Mouse (Mus musculus) MEL (cell line): ENCODE measurements around the gene Fam13c. TPM values are rescaled to one million over a fixed set of nuclear protein-coding genes. Genes with fewer than 3 reads are reported as not detected.

Source experiments
- DNase-seq: peaks from one replicate; pipeline ENCODE4 v3.0.0; 2011; ENCODE audit warnings: low read depth, low spot score
- H3K27ac ChIP-seq: 2 replicates; pipeline ENCODE4 v1.5.1; 2012; ENCODE audit warnings: low read depth, mild to moderate bottlenecking, control low read depth, low read length, moderate library complexity; ENCODE audit not compliant: control insufficient read depth
- H3K27me3 ChIP-seq, 2 experiments: fragments of 150-350 bp in 1 of 2; sonication (generic) in 1 of 2; 2 replicates each; pipeline ENCODE4 v1.6.1; 2012; ENCODE audit warnings: low read length in 2 of 2, mild to moderate bottlenecking in 2 of 2, improper control_type of control experiment in 1 of 2, moderate library complexity in 1 of 2; ENCODE audit not compliant: insufficient read depth in 2 of 2, control insufficient read depth in 1 of 2
- H3K36me3 ChIP-seq, 2 experiments: 2 replicates each; pipeline ENCODE4 v1.6.1; 2012 to 2014; ENCODE audit warnings: low read length in 2 of 2, improper control_type of control experiment in 1 of 2, inconsistent platforms in 1 of 2, mild to moderate bottlenecking in 1 of 2; ENCODE audit not compliant: insufficient read depth in 2 of 2, control insufficient read depth in 1 of 2
- H3K4me1 ChIP-seq, 2 experiments: fragments of 150-350 bp in 1 of 2; sonication (generic) in 1 of 2; 2 replicates each; pipeline ENCODE4 v1.6.1; 2012; ENCODE audit warnings: low read length in 2 of 2, improper control_type of control experiment in 1 of 2, mild to moderate bottlenecking in 1 of 2; ENCODE audit not compliant: insufficient read depth in 2 of 2, control insufficient read depth in 1 of 2
- H3K4me3 ChIP-seq, 2 experiments: fragments of 150-350 bp in 1 of 2; sonication (generic) in 1 of 2; 2 replicates each; pipeline ENCODE4 v1.5.1; 2012; ENCODE audit warnings: low read depth in 2 of 2, low read length in 2 of 2, mild to moderate bottlenecking in 2 of 2, moderate library complexity in 2 of 2, control low read depth in 1 of 2, improper control_type of control experiment in 1 of 2; ENCODE audit not compliant: control insufficient read depth in 1 of 2, insufficient read depth in 1 of 2
- H3K79me2 ChIP-seq: 2 replicates; pipeline ENCODE4 v1.6.1; 2012; ENCODE audit warnings: mild to moderate bottlenecking, low read length, moderate library complexity; ENCODE audit not compliant: control insufficient read depth, poor library complexity, insufficient read depth
- H3K9ac ChIP-seq: 2 replicates; pipeline ENCODE4 v1.6.1; 2012; ENCODE audit warnings: low read depth, mild to moderate bottlenecking, control low read depth, low read length, moderate library complexity; ENCODE audit not compliant: control insufficient read depth, poor library complexity, severe bottlenecking
- H3K9me3 ChIP-seq: fragments of 150-350 bp; sonication (generic); replicated peaks from 2 replicates; pipeline ENCODE4 v1.6.1; 2012; ENCODE audit warnings: mild to moderate bottlenecking, low read length, improper control_type of control experiment, moderate library complexity; ENCODE audit not compliant: insufficient read depth
- CHD1 ChIP-seq: IDR thresholded peaks from 2 replicates; pipeline ENCODE4 v1.6.1; 2012; ENCODE audit warnings: low read depth, mild to moderate bottlenecking, inconsistent platforms, low read length, improper control_type of control experiment
- CHD2 ChIP-seq: IDR thresholded peaks from 2 replicates; pipeline ENCODE4 v1.6.1; 2011; ENCODE audit warnings: low read length, improper control_type of control experiment
- E2F4 ChIP-seq: IDR thresholded peaks from 2 replicates; pipeline ENCODE4 v1.6.1; 2011; ENCODE audit warnings: low read depth, low read length, improper control_type of control experiment, borderline replicate concordance
- EP300 ChIP-seq, 2 experiments: IDR thresholded peaks; 2 replicates each; pipeline ENCODE4 v1.6.1; 2011; ENCODE audit warnings: improper control_type of control experiment in 2 of 2, low read length in 2 of 2, low read depth in 1 of 2, mild to moderate bottlenecking in 1 of 2
- ETS1 ChIP-seq: IDR thresholded peaks from 2 replicates; pipeline ENCODE4 v1.6.1; 2012; ENCODE audit warnings: low read depth, mild to moderate bottlenecking, inconsistent platforms, low read length, improper control_type of control experiment, moderate library complexity
- GABPA ChIP-seq: IDR thresholded peaks from 2 replicates; pipeline ENCODE4 v1.6.1; 2012; ENCODE audit warnings: low read depth, mild to moderate bottlenecking, inconsistent platforms, low read length, improper control_type of control experiment, moderate library complexity
- GATA1 ChIP-seq: IDR thresholded peaks from 2 replicates; pipeline ENCODE4 v1.6.1; 2011; ENCODE audit warnings: low read depth, low read length, improper control_type of control experiment
- HCFC1 ChIP-seq: IDR thresholded peaks from 2 replicates; pipeline ENCODE4 v1.6.1; 2012; ENCODE audit warnings: low read depth, mild to moderate bottlenecking, inconsistent platforms, low read length, improper control_type of control experiment, moderate library complexity
- JUND ChIP-seq: IDR thresholded peaks from 2 replicates; pipeline ENCODE4 v1.6.1; 2011; ENCODE audit warnings: low read depth, mild to moderate bottlenecking, improper control_type of control experiment, low read length
- MEF2A ChIP-seq: IDR thresholded peaks from 2 replicates; pipeline ENCODE4 v1.6.1; 2014; ENCODE audit warnings: low read depth, mild to moderate bottlenecking, inconsistent platforms, low read length, improper control_type of control experiment; ENCODE audit not compliant: poor library complexity, insufficient replicate concordance, severe bottlenecking; ENCODE audit errors: extremely low read depth
- MXI1 ChIP-seq: IDR thresholded peaks from 2 replicates; pipeline ENCODE4 v1.6.1; 2011; ENCODE audit warnings: mild to moderate bottlenecking, low read depth, low read length, improper control_type of control experiment
- NELFE ChIP-seq: IDR thresholded peaks from 2 replicates; pipeline ENCODE4 v1.6.1; 2011; ENCODE audit warnings: low read depth, low read length, improper control_type of control experiment
- NRF1 ChIP-seq: IDR thresholded peaks from 2 replicates; pipeline ENCODE4 v1.6.1; 2014; ENCODE audit warnings: low read depth, mild to moderate bottlenecking, inconsistent platforms, low read length, improper control_type of control experiment, moderate library complexity; ENCODE audit not compliant: poor library complexity, insufficient read depth, severe bottlenecking
- POLR2AphosphoS2 ChIP-seq: IDR thresholded peaks from 2 replicates; pipeline ENCODE4 v1.6.1; 2011; ENCODE audit warnings: low read length, improper control_type of control experiment
- POLR2AphosphoS5 ChIP-seq: IDR thresholded peaks from 2 replicates; pipeline ENCODE4 v1.6.1; 2012; ENCODE audit warnings: low read depth, borderline replicate concordance, mild to moderate bottlenecking, inconsistent platforms, low read length, moderate library complexity, mixed read lengths
- RAD21 ChIP-seq: IDR thresholded peaks from 2 replicates; pipeline ENCODE4 v1.6.1; 2011; ENCODE audit warnings: mild to moderate bottlenecking, low read depth, low read length, improper control_type of control experiment
- SIN3A ChIP-seq: IDR thresholded peaks from 2 replicates; pipeline ENCODE4 v1.6.1; 2012; ENCODE audit warnings: low read length, improper control_type of control experiment, inconsistent platforms
- SMC3 ChIP-seq: IDR thresholded peaks from 2 replicates; pipeline ENCODE4 v1.6.1; 2011; ENCODE audit warnings: low read depth, low read length, improper control_type of control experiment
- USF1 ChIP-seq: IDR thresholded peaks from 2 replicates; pipeline ENCODE4 v1.6.1; 2014; ENCODE audit warnings: low read depth, mild to moderate bottlenecking, inconsistent platforms, low read length, improper control_type of control experiment, moderate library complexity
- USF2 ChIP-seq, 2 experiments: IDR thresholded peaks; 2 replicates each; pipeline ENCODE4 v1.6.1; 2011 to 2012; ENCODE audit warnings: improper control_type of control experiment in 2 of 2, low read length in 2 of 2, borderline replicate concordance in 1 of 2, inconsistent platforms in 1 of 2, low read depth in 1 of 2, mild to moderate bottlenecking in 1 of 2; ENCODE audit not compliant: insufficient read depth in 1 of 2
- ZC3H11A ChIP-seq: IDR thresholded peaks from 2 replicates; pipeline ENCODE4 v1.6.1; 2012; ENCODE audit warnings: low read depth, mild to moderate bottlenecking, inconsistent platforms, low read length, improper control_type of control experiment
- ZKSCAN1 ChIP-seq: IDR thresholded peaks from 2 replicates; pipeline ENCODE4 v1.6.1; 2012; ENCODE audit warnings: low read depth, mild to moderate bottlenecking, inconsistent platforms, low read length, improper control_type of control experiment, moderate library complexity
- ZMIZ1 ChIP-seq: IDR thresholded peaks from 2 replicates; pipeline ENCODE4 v1.6.1; 2012; ENCODE audit warnings: low read depth, mild to moderate bottlenecking, inconsistent platforms, low read length, improper control_type of control experiment, moderate library complexity
- polyA plus RNA-seq, 2 experiments: library from polyadenylated mRNA; stranded (reverse) in 1 of 2; unstranded in 1 of 2; fragments of >175 nt in 1 of 2; fragments of >200 nt in 1 of 2; gene quantifications; 2 replicates each; pipeline versions ENCODE4 v1.2.1 to v1.2.4; 2012; ENCODE audit warnings: low replicate concordance in 2 of 2, low read depth in 1 of 2; ENCODE audit not compliant: insufficient read length in 2 of 2, insufficient read depth in 1 of 2, missing spikeins in 1 of 2
- total RNA-seq: library from RNA; depleted of rRNA; stranded (reverse); fragments of 300-350 nt; gene quantifications from 2 replicates; pipeline ENCODE4 v1.2.3, GENCODE M21; 2012

Fam13c gene
- total and polyA plus RNA-seq, 3 experiments = not detected

- Histone ChIP-seq H3K27ac (no peak overlapping the region), H3K36me3 (no peaks in the 10 kb centered on the region), H3K27me3 (no peaks in the 10 kb centered on the region), H3K9ac (no peak overlapping the region), H3K4me1 (no peaks in the 10 kb centered on the region), H3K9me3 (no peaks in the 10 kb centered on the region), H3K4me3 (no peak overlapping the region), H3K79me2 (no peaks in the 10 kb centered on the region)
- no peak for TF ChIP-seq GATA1
- no peak for TF ChIP-seq EP300 (IDR thresholded peaks at IDR 0.05; ENCODE audit: low read depth in 1 of 2, low read length in 2 of 2)
- no peak for TF ChIP-seq MXI1
- no peak for TF ChIP-seq POLR2AphosphoS2
- TF ChIP-seq USF2 (IDR thresholded peaks at IDR 0.05; ENCODE audit: borderline replicate concordance in 1 of 2, insufficient read depth in 1 of 2, low read depth in 1 of 2, low read length in 2 of 2) = no peak
- TF ChIP-seq MEF2A = no peak
- TF ChIP-seq SIN3A = no peak
- TF ChIP-seq RAD21 = no peak
- no peak for TF ChIP-seq ZKSCAN1
- no peak for TF ChIP-seq ZMIZ1
- TF ChIP-seq JUND = no peak
- no peak for TF ChIP-seq E2F4
- no peak for TF ChIP-seq SMC3
- TF ChIP-seq ZC3H11A = no peak
- TF ChIP-seq ETS1 = no peak
- TF ChIP-seq CHD2 = no peak
- DNase-seq = no peak
Measured at GRCm38 (mm10) chr10:70505395-70505794, 65.1 kb downstream of the Fam13c start.

- TF ChIP-seq POLR2AphosphoS5 (no peak), MEF2A (no peak), ZC3H11A (no peak), CHD1 (no peak), GABPA (no peak), SMC3 (no peak), ZMIZ1 (no peak), MXI1 (no peak), USF1 (no peak), NELFE (no peak), E2F4 (no peak), HCFC1 (no peak), NRF1 (no peak)
- no peaks in the 10 kb centered on the region for H3K27me3 ChIP-seq
Measured at GRCm38 (mm10) chr10:70505842-70506241, 65.6 kb downstream of the Fam13c start.

More at GRCm38 (mm10) chr10:70505842-70506241, 65.6 kb downstream of the Fam13c start:
- Histone ChIP-seq H3K27ac (no peak overlapping the region), H3K4me3 (no peak overlapping the region), H3K4me1 (no peaks in the 10 kb centered on the region), H3K9me3 (no peaks in the 10 kb centered on the region), H3K79me2 (no peaks in the 10 kb centered on the region), H3K9ac (no peak overlapping the region), H3K36me3 (no peaks in the 10 kb centered on the region)
- no peak for DNase-seq
